Mouse (Mus musculus): ENCODE results near the gene Il1rl1.

Gene Il1rl1

GRCm38 (mm10) chr1:40439504-40439903 is 10.1 kb downstream of the Il1rl1 start:
- no peak for DNase-seq (ENCODE audit: low spot score)

- no peak for DNase-seq (ENCODE audit: low spot score)
Observed at GRCm38 (mm10) chr1:40444800-40445199, 15.4 kb downstream of the Il1rl1 start.

GRCm38 (mm10) chr1:40465477-40466430 is 36.4 kb downstream of the Il1rl1 start, which contains the start of gene Il18r1:
Gene Il18r1, plus strand, starts transcription at chr1:40465552.
- DNase-seq (ENCODE audit: low spot score) = no peak

GRCm38 (mm10) chr1:40467306-40467705 is 37.9 kb downstream of the Il1rl1 start:
- DNase-seq (ENCODE audit: low spot score) = no peak

GRCm38 (mm10) chr1:40468805-40469204 is 39.4 kb downstream of the Il1rl1 start:
- DNase-seq (ENCODE audit: low spot score) = no peak

GRCm38 (mm10) chr1:40469900-40470299 is 40.5 kb downstream of the Il1rl1 start:
- no peak for DNase-seq (ENCODE audit: low spot score)

- no peak for DNase-seq (ENCODE audit: low spot score)
Observed at GRCm38 (mm10) chr1:40472401-40472800, 43.0 kb downstream of the Il1rl1 start.

- DNase-seq (ENCODE audit: low spot score) = no peak
Observed at GRCm38 (mm10) chr1:40473640-40474039, 44.3 kb downstream of the Il1rl1 start.

- DNase-seq (ENCODE audit: low spot score) = no peak
Observed at GRCm38 (mm10) chr1:40474336-40474735, 45.0 kb downstream of the Il1rl1 start.

- no peak for DNase-seq (ENCODE audit: low spot score)
Observed at GRCm38 (mm10) chr1:40475697-40476096, 46.3 kb downstream of the Il1rl1 start.

- no peak for DNase-seq (ENCODE audit: low spot score)
Observed at GRCm38 (mm10) chr1:40476756-40477155, 47.4 kb downstream of the Il1rl1 start.

GRCm38 (mm10) chr1:40479505-40479923 is 50.1 kb downstream of the Il1rl1 start:
- DNase-seq (ENCODE audit: low spot score) = no peak

GRCm38 (mm10) chr1:40494594-40494993 is 65.2 kb downstream of the Il1rl1 start:
- DNase-seq (ENCODE audit: low spot score) = no peak

GRCm38 (mm10) chr1:40499708-40500107 is 70.3 kb downstream of the Il1rl1 start:
- DNase-seq (ENCODE audit: low spot score) = no peak

- no peak for DNase-seq (ENCODE audit: low spot score)
Observed at GRCm38 (mm10) chr1:40501126-40501525, 71.8 kb downstream of the Il1rl1 start.

GRCm38 (mm10) chr1:40501546-40502398 is 72.4 kb downstream of the Il1rl1 start:
- no peak for DNase-seq (ENCODE audit: low spot score)

- no peak for DNase-seq (ENCODE audit: low spot score)
Observed at GRCm38 (mm10) chr1:40504548-40504947, 75.2 kb downstream of the Il1rl1 start.

All from retina, embryonic 14.5 days (tissue).